Mouse (Mus musculus) testis, adult 2 months (tissue): ENCODE measurements around the gene Cacng7.

Source experiments
- CTCF ChIP-seq: fragments of 200-500 bp; IDR thresholded peaks from 2 replicates; pipeline ENCODE4 v1.5.1; 2012; ENCODE audit warnings: low read depth, mild to moderate bottlenecking, inconsistent platforms, low read length, moderate library complexity; ENCODE audit not compliant: control insufficient read depth, insufficient read depth, insufficient replicate concordance
- POLR2A ChIP-seq: fragments of 200-500 bp; IDR thresholded peaks from 2 replicates; pipeline ENCODE4 v1.6.1; 2012; ENCODE audit warnings: low read depth, mild to moderate bottlenecking, inconsistent platforms, low read length, moderate library complexity; ENCODE audit not compliant: control insufficient read depth

DNA sequence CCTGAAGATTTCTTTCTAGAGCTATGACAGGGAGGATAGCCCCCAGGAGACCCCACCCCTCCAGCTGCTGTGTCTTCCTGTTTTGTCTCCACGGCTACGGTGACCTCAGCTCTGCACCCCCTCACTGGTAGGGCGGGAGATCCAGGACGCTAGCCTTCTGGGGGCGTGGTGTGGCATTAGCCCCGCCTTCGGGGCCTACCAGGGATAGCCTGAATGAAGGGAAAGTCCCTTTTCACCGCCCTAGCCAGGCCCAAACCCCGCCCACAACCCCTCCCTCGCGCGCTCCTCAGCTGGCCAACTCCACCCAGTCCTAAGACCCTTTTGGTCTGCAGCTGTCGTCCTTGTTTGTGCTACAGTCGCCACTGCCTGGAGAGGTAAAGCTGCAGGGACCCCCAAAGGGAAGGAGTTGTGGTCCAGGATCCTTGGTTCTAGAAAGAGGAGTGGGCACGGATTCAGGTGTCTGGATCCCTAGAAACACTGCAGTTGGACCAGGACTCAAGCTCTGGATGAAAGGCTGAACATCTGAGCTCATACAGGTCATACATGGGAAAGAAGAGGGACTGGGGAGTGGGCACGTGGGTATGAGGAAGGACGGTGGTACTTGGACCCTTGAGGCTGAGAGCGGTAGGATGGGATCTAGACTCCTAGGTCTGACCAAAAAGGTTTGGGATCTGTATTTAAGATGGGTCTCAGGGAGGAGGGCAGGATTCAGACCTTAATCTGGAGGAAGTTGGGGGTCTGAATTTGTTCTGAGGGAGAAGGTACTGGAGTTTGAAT, 42.3 kb upstream of the Cacng7 start:
- no peak for TF ChIP-seq CTCF
- TF ChIP-seq POLR2A: no peak
